Mouse (Mus musculus) cortical plate, adult 2 months (tissue): ENCODE measurements around the gene Txnrd1.

Experiments
- CTCF ChIP-seq: fragments of 200-500 bp; IDR thresholded peaks from 2 replicates; pipeline ENCODE4 v1.5.1; 2011; ENCODE audit warnings: mild to moderate bottlenecking, control low read depth, low read length; ENCODE audit not compliant: insufficient read depth; ENCODE audit errors: extremely low read depth
- POLR2A ChIP-seq: fragments of 200-500 bp; IDR thresholded peaks from 2 replicates; pipeline ENCODE4 v1.6.1; 2011; ENCODE audit warnings: mild to moderate bottlenecking, low read length, control low read depth; ENCODE audit not compliant: insufficient read depth; ENCODE audit errors: extremely low read depth

- no peak for TF ChIP-seq POLR2A
- TF ChIP-seq CTCF = no peak
Observed at GRCm38 (mm10) chr10:82795767-82796166, 38.0 kb upstream of the Txnrd1 start.
